Mouse (Mus musculus) gastrocnemius, postnatal 10 days (tissue): ENCODE measurements around the gene Gm19965. TPM values are rescaled to one million over a fixed set of nuclear protein-coding genes. Genes with fewer than 3 reads are reported as not detected.

Experiments
- DNase-seq: peaks from one replicate; pipeline ENCODE4 v3.0.0; 2021; ENCODE audit warnings: mixed read lengths
- long read RNA-seq, 2 experiments: library from polyadenylated mRNA; stranded (forward); transcript quantifications; one replicate each; pipeline ENCODE4 v2.0.0; 2021
- total RNA-seq, 2 experiments: library from RNA; stranded (reverse); gene quantifications; 2 replicates each; pipeline ENCODE4 v1.2.3; 2021

Gene Gm19965
- total RNA-seq, result not detected
- long read RNA-seq, experiment 1, result 0 reads
- long read RNA-seq, experiment 2, result 0 reads

DNA sequence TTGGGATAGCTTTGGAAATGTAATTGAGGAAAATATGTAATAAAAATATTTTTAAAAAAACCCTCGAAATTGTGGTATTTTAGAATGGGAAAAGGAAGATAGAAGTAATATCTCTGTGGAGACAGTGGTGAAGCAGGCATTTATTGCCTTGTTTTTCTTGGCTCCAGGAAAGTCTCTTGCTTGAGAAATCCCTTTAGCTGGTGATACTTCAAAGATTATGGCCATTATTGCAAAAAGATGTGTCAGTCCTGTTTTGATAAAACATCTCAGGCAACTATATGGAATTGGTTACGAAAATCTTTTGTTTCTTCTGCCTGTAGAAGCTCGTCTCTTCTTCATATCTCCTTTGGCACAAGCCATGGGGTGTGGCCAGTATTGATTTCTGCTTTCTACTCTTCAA lies at the start of gene Gm19965:
Gene Gm19965 (plus strand): TSS at position 301 of the 400 bp plus-strand sequence.
- DNase-seq, result no peak

DNA sequence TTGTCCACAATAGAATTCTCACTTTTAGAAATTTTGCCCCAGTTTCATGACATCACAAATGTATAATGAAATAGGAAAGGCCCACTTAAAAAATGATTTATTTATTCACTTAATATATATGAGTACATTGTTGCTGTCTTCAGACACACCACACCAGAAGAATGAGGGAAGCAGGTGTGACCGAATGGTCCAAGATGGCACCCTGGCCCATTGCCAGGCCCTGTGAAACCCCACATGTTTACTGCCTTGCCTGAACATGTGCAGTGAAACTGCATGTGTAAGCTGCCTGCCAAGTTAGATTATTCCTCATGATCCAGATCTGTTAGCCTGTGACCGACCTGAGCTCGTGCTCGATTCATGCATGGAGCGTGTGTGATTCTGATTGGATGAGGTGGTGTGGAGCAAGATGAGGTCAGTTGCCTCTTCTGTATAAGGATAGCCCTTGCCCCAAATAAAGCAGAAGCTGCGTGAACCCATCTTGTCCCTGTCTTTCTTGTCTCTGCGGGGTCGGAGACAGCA lies 20.3 kb upstream of the Gm19965 start:
- DNase-seq, result no peak
